Mouse (Mus musculus) spleen, postnatal 36 days (tissue): ENCODE data around the gene Hoga1.

ENCODE experiments used
- DNase-seq, 2 experiments: peaks; one replicate each; pipeline ENCODE4 v3.0.0; 2022; ENCODE audit warnings: low spot score in 2 of 2, mixed read lengths in 1 of 2

Gene Hoga1

GRCm38 (mm10) chr19:42045269-42046102 is at the start of gene Hoga1:
Gene Hoga1, plus strand, starts transcription at chr19:42045610.
- DNase-seq: peak; percentile 34 to 58

GRCm38 (mm10) chr19:41997090-41997489 is 48.3 kb upstream of the Hoga1 start:
- DNase-seq: no peak

GRCm38 (mm10) chr19:41998770-41999548 is 46.5 kb upstream of the Hoga1 start:
- DNase-seq: no peak

- peak in 1 of 2 experiments; percentile 30 for DNase-seq
These were observed 45.6 kb upstream of the Hoga1 start for GRCm38 (mm10) chr19:41999688-42000283.

- no peak for DNase-seq
These were observed 44.9 kb upstream of the Hoga1 start for GRCm38 (mm10) chr19:42000446-42000958.

GRCm38 (mm10) chr19:42001253-42001980 is 44.0 kb upstream of the Hoga1 start:
- peak in 1 of 2 experiments; percentile 20 for DNase-seq

GRCm38 (mm10) chr19:42004258-42004657 is 41.2 kb upstream of the Hoga1 start:
- DNase-seq: no peak

GRCm38 (mm10) chr19:42005616-42006015 is 39.8 kb upstream of the Hoga1 start:
- DNase-seq: peak in 1 of 2 experiments; percentile 43

- no peak for DNase-seq
These were observed 38.8 kb upstream of the Hoga1 start for GRCm38 (mm10) chr19:42006568-42006967.

- no peak for DNase-seq
These were observed 36.8 kb upstream of the Hoga1 start for GRCm38 (mm10) chr19:42008586-42008985.

- no peak for DNase-seq
These were observed 36.3 kb upstream of the Hoga1 start for GRCm38 (mm10) chr19:42009067-42009466.

GRCm38 (mm10) chr19:42010436-42010835 is 35.0 kb upstream of the Hoga1 start:
- DNase-seq: no peak

- DNase-seq: no peak
These were observed 34.3 kb upstream of the Hoga1 start for GRCm38 (mm10) chr19:42011123-42011522.

GRCm38 (mm10) chr19:42014231-42014825 is 31.1 kb upstream of the Hoga1 start:
- no peak for DNase-seq

GRCm38 (mm10) chr19:42015001-42015400 is 30.4 kb upstream of the Hoga1 start:
- DNase-seq: no peak

- DNase-seq: no peak
These were observed 29.2 kb upstream of the Hoga1 start for GRCm38 (mm10) chr19:42016251-42016650.

GRCm38 (mm10) chr19:42016840-42017239 is 28.6 kb upstream of the Hoga1 start:
- DNase-seq: no peak

- DNase-seq: no peak
These were observed 27.8 kb upstream of the Hoga1 start for GRCm38 (mm10) chr19:42017399-42018247.

- no peak for DNase-seq
These were observed 26.3 kb upstream of the Hoga1 start for GRCm38 (mm10) chr19:42019011-42019522.
